Mouse (Mus musculus): Measurements from ENCODE around the gene Sufu. TPM values are rescaled to one million over a fixed set of nuclear protein-coding genes. Genes with fewer than 3 reads are reported as not detected.

Sufu gene
- total and polyA plus RNA-seq, 3 experiments, result 11.4 to 42.5 TPM; not detected in 1

DNA sequence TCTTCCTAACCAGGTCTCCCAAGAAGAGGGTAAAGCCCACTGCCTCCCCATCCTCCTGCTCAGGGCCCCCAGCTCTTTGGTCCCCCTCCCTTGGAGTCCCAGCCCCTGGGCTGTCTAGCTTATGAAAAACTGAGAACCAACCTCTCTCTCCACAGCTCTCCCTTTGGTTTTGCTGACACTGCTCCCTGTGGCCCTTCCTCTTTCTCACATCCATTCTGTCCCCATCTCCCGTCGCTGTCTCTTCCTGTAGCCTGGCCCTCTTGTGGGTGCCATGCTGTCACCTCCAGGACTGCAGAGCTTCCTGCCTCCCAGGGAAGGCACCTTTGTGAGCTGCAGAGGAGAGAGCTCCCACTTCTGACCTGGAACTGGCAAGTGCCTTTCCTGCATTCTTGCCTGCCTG lies 90.0 kb downstream of the Sufu start:
- no peaks in the 10 kb centered on the region for H3K79me2 ChIP-seq (ENCODE audit: control insufficient read depth, insufficient read depth, low read length, poor library complexity)
- no peak overlapping the region for H3K4me3 ChIP-seq (ENCODE audit: control insufficient read depth in 1 of 2, insufficient read depth in 1 of 2, low read depth in 2 of 2, low read length in 2 of 2)
- no peak for TF ChIP-seq CHD1 (IDR thresholded peaks at IDR 0.05; ENCODE audit: low read depth, low read length)
- no peak for TF ChIP-seq SMC3 (IDR thresholded peaks at IDR 0.05; ENCODE audit: low read depth, low read length)
- TF ChIP-seq HCFC1 (IDR thresholded peaks at IDR 0.05; ENCODE audit: low read depth, low read length), result no peak
- TF ChIP-seq CHD2 (IDR thresholded peaks at IDR 0.05; ENCODE audit: low read length), result no peak
- no peak for TF ChIP-seq SIN3A (IDR thresholded peaks at IDR 0.05; ENCODE audit: low read length)
- TF ChIP-seq RAD21 (IDR thresholded peaks at IDR 0.05; ENCODE audit: low read depth, low read length), result no peak
- no peak for TF ChIP-seq UBTF (IDR thresholded peaks at IDR 0.05; ENCODE audit: borderline replicate concordance, insufficient read depth, low read depth, low read length)
- TF ChIP-seq ZC3H11A (IDR thresholded peaks at IDR 0.05; ENCODE audit: low read depth, low read length), result no peak
- TF ChIP-seq USF1 (IDR thresholded peaks at IDR 0.05; ENCODE audit: low read depth, low read length), result no peak
- no peak for TF ChIP-seq ZKSCAN1 (IDR thresholded peaks at IDR 0.05; ENCODE audit: low read depth, low read length)
- TF ChIP-seq GABPA (IDR thresholded peaks at IDR 0.05; ENCODE audit: low read depth, low read length), result no peak
- no peak for TF ChIP-seq GATA1 (IDR thresholded peaks at IDR 0.05; ENCODE audit: low read depth, low read length)
- TF ChIP-seq MYC (IDR thresholded peaks at IDR 0.05; ENCODE audit: low read depth, low read length), result no peak
- no peak for TF ChIP-seq MYB (IDR thresholded peaks at IDR 0.05; ENCODE audit: low read depth, low read length)
- TF ChIP-seq USF2 (IDR thresholded peaks at IDR 0.05; ENCODE audit: borderline replicate concordance in 1 of 2, insufficient read depth in 1 of 2, low read depth in 1 of 2, low read length in 2 of 2), result no peak
- H3K9me3 ChIP-seq (replicated peaks; ENCODE audit: insufficient read depth, low read length), result no peaks in the 10 kb centered on the region
- H3K27ac ChIP-seq (ENCODE audit: control insufficient read depth, low read depth, low read length), result no peak overlapping the region
- no peak for DNase-seq (ENCODE audit: low read depth, low spot score)
- H3K9ac ChIP-seq (ENCODE audit: control insufficient read depth, low read depth, low read length, poor library complexity, severe bottlenecking), result no peak overlapping the region
- peaks cover 0 to 12% of the 10 kb centered on the region in 2 experiments; a peak in 3 of 4 replicates for H3K4me1 ChIP-seq (ENCODE audit: control insufficient read depth in 1 of 2, insufficient read depth in 2 of 2, low read length in 2 of 2)
- H3K27me3 ChIP-seq (ENCODE audit: control insufficient read depth in 1 of 2, insufficient read depth in 2 of 2, low read length in 2 of 2), result no peaks in the 10 kb centered on the region
- peaks cover 0 to 4% of the 10 kb centered on the region in 2 experiments; a peak in 3 of 4 replicates for H3K36me3 ChIP-seq (ENCODE audit: control insufficient read depth in 1 of 2, insufficient read depth in 2 of 2, low read length in 2 of 2)

DNA sequence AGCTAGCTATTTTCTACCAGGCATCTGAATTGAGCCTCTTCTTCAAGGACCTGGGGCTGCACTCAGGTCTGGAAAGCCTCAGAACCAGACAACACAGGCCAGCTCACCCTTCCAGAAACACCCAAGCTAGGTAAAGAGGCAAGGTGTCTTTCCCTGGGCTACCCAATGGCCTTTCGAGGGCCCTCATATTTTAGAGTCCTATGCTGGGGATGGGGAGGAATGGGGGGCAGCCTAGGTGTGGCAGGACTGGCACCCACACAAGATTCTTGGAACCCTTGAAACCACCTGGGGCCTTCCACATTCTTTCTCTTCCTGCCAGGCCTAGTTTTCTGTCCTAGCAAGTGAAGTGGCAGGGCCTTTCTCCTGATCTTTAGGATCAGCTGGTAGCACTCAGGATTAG lies 92.8 kb downstream of the Sufu start:
- TF ChIP-seq BHLHE40 (IDR thresholded peaks at IDR 0.05; ENCODE audit: borderline replicate concordance, low read depth, low read length), result no peak
- TF ChIP-seq CTCF (IDR thresholded peaks at IDR 0.05 in 2 of 3, conservative IDR thresholded peaks at IDR 0.05 in 1 of 3; ENCODE audit: control insufficient read depth in 1 of 3, insufficient read depth in 1 of 3, low read depth in 2 of 3, low read length in 3 of 3, poor library complexity in 1 of 3, severe bottlenecking in 1 of 3), result no peak
- TF ChIP-seq GATA1 (IDR thresholded peaks at IDR 0.05; ENCODE audit: low read depth, low read length), result no peak
- no peak for TF ChIP-seq NRF1 (IDR thresholded peaks at IDR 0.05; ENCODE audit: insufficient read depth, low read depth, low read length, poor library complexity, severe bottlenecking)
- no peak for TF ChIP-seq RAD21 (IDR thresholded peaks at IDR 0.05; ENCODE audit: low read depth, low read length)
- no peak for TF ChIP-seq E2F4 (IDR thresholded peaks at IDR 0.05; ENCODE audit: borderline replicate concordance, low read depth, low read length)
- no peak for TF ChIP-seq RCOR1 (IDR thresholded peaks at IDR 0.05; ENCODE audit: low read depth, low read length)
- TF ChIP-seq ZC3H11A (IDR thresholded peaks at IDR 0.05; ENCODE audit: low read depth, low read length), result no peak
- no peak for TF ChIP-seq MXI1 (IDR thresholded peaks at IDR 0.05; ENCODE audit: low read depth, low read length)
- TF ChIP-seq CHD2 (IDR thresholded peaks at IDR 0.05; ENCODE audit: low read length), result no peak
- no peak for TF ChIP-seq GABPA (IDR thresholded peaks at IDR 0.05; ENCODE audit: low read depth, low read length)
- TF ChIP-seq MAFK (IDR thresholded peaks at IDR 0.05; ENCODE audit: borderline replicate concordance, low read depth, low read length), result no peak
- no peak for TF ChIP-seq USF1 (IDR thresholded peaks at IDR 0.05; ENCODE audit: low read depth, low read length)
- TF ChIP-seq POLR2AphosphoS5 (IDR thresholded peaks at IDR 0.05; ENCODE audit: borderline replicate concordance, low read depth, low read length), result no peak
- no peak for TF ChIP-seq TAL1 (IDR thresholded peaks at IDR 0.05; ENCODE audit: low read length)
- TF ChIP-seq MAX (IDR thresholded peaks at IDR 0.05; ENCODE audit: low read length), result no peak
- TF ChIP-seq ZMIZ1 (IDR thresholded peaks at IDR 0.05; ENCODE audit: low read depth, low read length), result no peak
- no peak for TF ChIP-seq SIN3A (IDR thresholded peaks at IDR 0.05; ENCODE audit: low read length)
- no peak for TF ChIP-seq MAZ (IDR thresholded peaks at IDR 0.05; ENCODE audit: low read depth, low read length)
- no peak for TF ChIP-seq TBP (IDR thresholded peaks at IDR 0.05; ENCODE audit: low read depth, low read length)
- peaks cover 0 to 12% of the 10 kb centered on the region in 2 experiments; a peak in 3 of 4 replicates for H3K4me1 ChIP-seq (ENCODE audit: control insufficient read depth in 1 of 2, insufficient read depth in 2 of 2, low read length in 2 of 2)

More for the DNA sequence above, 92.8 kb downstream of the Sufu start:
- Histone ChIP-seq H3K27me3 (ENCODE audit: control insufficient read depth in 1 of 2, insufficient read depth in 2 of 2, low read length in 2 of 2) (no peaks in the 10 kb centered on the region), H3K9me3 (replicated peaks; ENCODE audit: insufficient read depth, low read length) (no peaks in the 10 kb centered on the region), H3K4me3 (ENCODE audit: control insufficient read depth in 1 of 2, insufficient read depth in 1 of 2, low read depth in 2 of 2, low read length in 2 of 2) (no peak overlapping the region), H3K36me3 (ENCODE audit: control insufficient read depth in 1 of 2, insufficient read depth in 2 of 2, low read length in 2 of 2) (peaks cover 0 to 4% of the 10 kb centered on the region in 2 experiments; a peak in 2 of 4 replicates), H3K9ac (ENCODE audit: control insufficient read depth, low read depth, low read length, poor library complexity, severe bottlenecking) (no peak overlapping the region), H3K27ac (ENCODE audit: control insufficient read depth, low read depth, low read length) (no peak overlapping the region), H3K79me2 (ENCODE audit: control insufficient read depth, insufficient read depth, low read length, poor library complexity) (no peaks in the 10 kb centered on the region)
- DNase-seq (ENCODE audit: low read depth, low spot score), result no peak
